Mouse (Mus musculus): ENCODE measurements around the gene Atp5h. TPM values are rescaled to one million over a fixed set of nuclear protein-coding genes. Genes with fewer than 3 reads are reported as not detected.

Gene Atp5h
- polyA plus RNA-seq, 1 experiment from 2014 or later = 688 TPM

DNA sequence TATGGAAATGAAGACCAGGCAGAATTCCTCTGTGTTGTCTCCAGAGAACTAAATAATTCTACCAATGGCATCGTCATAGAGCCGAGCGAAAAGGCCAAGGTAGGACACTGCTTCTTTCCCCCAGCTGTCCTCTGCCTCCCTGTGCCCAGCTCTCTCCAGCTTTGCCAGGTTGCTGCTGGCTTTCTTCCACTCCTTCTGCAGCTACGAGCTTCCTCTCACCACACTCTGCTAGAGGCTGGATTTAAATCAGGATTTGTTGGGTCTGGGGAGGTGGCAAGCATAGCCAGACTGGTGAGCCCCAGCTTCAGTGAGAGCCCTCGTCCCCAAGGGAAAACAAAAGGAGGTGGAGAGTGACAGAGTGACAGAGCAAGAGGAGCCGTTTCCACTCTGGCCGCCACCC lies 9.5 kb upstream of the Atp5h start:
- H3K9ac ChIP-seq (replicated peaks; ENCODE audit: low read depth, low read length) = no peak overlapping the region
- no peaks in the 10 kb centered on the region for H3K9me3 ChIP-seq (ENCODE audit: control insufficient read depth, low read length)
- H3K4me1 ChIP-seq (replicated peaks; ENCODE audit: control insufficient read depth, insufficient read depth, low read length) = peaks cover 9% of the 10 kb centered on the region
- no peaks in the 10 kb centered on the region for H3K27me3 ChIP-seq (replicated peaks; ENCODE audit: control insufficient read depth, insufficient read depth, low read length)
- no peak for ATAC-seq
- no peak overlapping the region for H3K4me2 ChIP-seq (ENCODE audit: low read length)
- WGBS = 83% methylated on average over 7 of the region's 7 CpGs
- H3K36me3 ChIP-seq (ENCODE audit: control insufficient read depth, insufficient read depth) = peaks cover 26% of the 10 kb centered on the region
- no peak overlapping the region for H3K4me3 ChIP-seq (replicated peaks; ENCODE audit: low read length)
- H3K27ac ChIP-seq (ENCODE audit: low read length) = no peak overlapping the region

- ATAC-seq = peak; percentile 87
- H3K9me3 ChIP-seq (ENCODE audit: control insufficient read depth, low read length) = no peaks in the 10 kb centered on the region
- peak overlapping the region; percentile 7 for H3K9ac ChIP-seq (replicated peaks; ENCODE audit: low read depth, low read length)
- no peaks in the 10 kb centered on the region for H3K27me3 ChIP-seq (replicated peaks; ENCODE audit: control insufficient read depth, insufficient read depth, low read length)
- H3K27ac ChIP-seq (ENCODE audit: low read length) = peak overlapping the region; percentile 31; the same call in 1 of the 2 replicates
- no peak overlapping the region for H3K4me3 ChIP-seq (replicated peaks; ENCODE audit: low read length)
- H3K4me1 ChIP-seq (replicated peaks; ENCODE audit: control insufficient read depth, insufficient read depth, low read length) = peaks cover 9% of the 10 kb centered on the region
- peak overlapping the region; percentile 31 for H3K4me2 ChIP-seq (ENCODE audit: low read length)
- WGBS = 27% methylated on average over 20 of the region's 20 CpGs
- H3K36me3 ChIP-seq (ENCODE audit: control insufficient read depth, insufficient read depth) = peaks cover 26% of the 10 kb centered on the region
Measured at GRCm38 (mm10) chr11:115427482-115428331, 7.9 kb upstream of the Atp5h start.

GRCm38 (mm10) chr11:115425671-115426070 lies 5.9 kb upstream of the Atp5h start:
- H3K36me3 ChIP-seq (ENCODE audit: control insufficient read depth, insufficient read depth) = peaks cover 16% of the 10 kb centered on the region
- H3K9me3 ChIP-seq (ENCODE audit: control insufficient read depth, low read length) = no peaks in the 10 kb centered on the region
- 93% methylated on average over 6 of the region's 6 CpGs for WGBS
- H3K4me1 ChIP-seq (replicated peaks; ENCODE audit: control insufficient read depth, insufficient read depth, low read length) = peaks cover 18% of the 10 kb centered on the region
- H3K27me3 ChIP-seq (replicated peaks; ENCODE audit: control insufficient read depth, insufficient read depth, low read length) = no peaks in the 10 kb centered on the region
- no peak overlapping the region for H3K4me2 ChIP-seq (ENCODE audit: low read length)
- H3K4me3 ChIP-seq (replicated peaks; ENCODE audit: low read length) = no peak overlapping the region
- H3K27ac ChIP-seq (ENCODE audit: low read length) = no peak overlapping the region
- no peak for ATAC-seq
- H3K9ac ChIP-seq (replicated peaks; ENCODE audit: low read depth, low read length) = no peak overlapping the region

GRCm38 (mm10) chr11:115424666-115425065 lies 4.9 kb upstream of the Atp5h start:
- ATAC-seq = no peak
- Histone ChIP-seq H3K36me3 (ENCODE audit: control insufficient read depth, insufficient read depth) (peaks cover 7% of the 10 kb centered on the region), H3K4me1 (replicated peaks; ENCODE audit: control insufficient read depth, insufficient read depth, low read length) (peaks cover 19% of the 10 kb centered on the region), H3K27me3 (replicated peaks; ENCODE audit: control insufficient read depth, insufficient read depth, low read length) (no peaks in the 10 kb centered on the region), H3K27ac (ENCODE audit: low read length) (no peak overlapping the region), H3K9ac (replicated peaks; ENCODE audit: low read depth, low read length) (no peak overlapping the region), H3K4me3 (replicated peaks; ENCODE audit: low read length) (no peak overlapping the region), H3K9me3 (ENCODE audit: control insufficient read depth, low read length) (no peaks in the 10 kb centered on the region), H3K4me2 (ENCODE audit: low read length) (no peak overlapping the region)
- 90% methylated on average over 7 of the region's 7 CpGs for WGBS

DNA sequence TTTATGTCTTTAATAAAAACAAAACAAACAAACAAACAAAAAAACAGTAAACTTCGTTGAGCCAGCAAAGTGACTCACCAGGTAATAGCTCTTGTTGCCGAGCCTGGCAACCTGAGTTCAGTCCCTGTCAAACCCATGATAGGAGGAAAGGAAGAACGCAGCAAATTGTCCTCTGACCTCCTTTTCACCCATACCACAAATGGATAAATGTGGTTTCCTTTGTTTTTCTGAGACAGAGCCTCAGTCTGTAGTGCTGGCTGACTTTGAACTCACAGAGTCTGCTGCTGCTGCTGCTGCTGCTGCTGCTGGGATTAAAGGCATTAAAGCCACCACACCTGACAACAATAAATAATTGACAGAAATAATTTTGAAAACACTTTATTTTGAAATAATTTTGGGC lies 3.3 kb upstream of the Atp5h start:
- no peak overlapping the region for H3K27ac ChIP-seq (ENCODE audit: low read length)
- H3K9ac ChIP-seq (replicated peaks; ENCODE audit: low read depth, low read length) = no peak overlapping the region
- H3K4me3 ChIP-seq (replicated peaks; ENCODE audit: low read length) = no peak overlapping the region
- no peaks in the 10 kb centered on the region for H3K27me3 ChIP-seq (replicated peaks; ENCODE audit: control insufficient read depth, insufficient read depth, low read length)
- WGBS = 79% methylated on average over 3 of the region's 3 CpGs
- H3K9me3 ChIP-seq (ENCODE audit: control insufficient read depth, low read length) = no peaks in the 10 kb centered on the region
- peaks cover 3% of the 10 kb centered on the region; the same call in 1 of the 2 replicates for H3K36me3 ChIP-seq (ENCODE audit: control insufficient read depth, insufficient read depth)
- H3K4me1 ChIP-seq (replicated peaks; ENCODE audit: control insufficient read depth, insufficient read depth, low read length) = peaks cover 26% of the 10 kb centered on the region
- H3K4me2 ChIP-seq (ENCODE audit: low read length) = no peak overlapping the region
- no peak for ATAC-seq

DNA sequence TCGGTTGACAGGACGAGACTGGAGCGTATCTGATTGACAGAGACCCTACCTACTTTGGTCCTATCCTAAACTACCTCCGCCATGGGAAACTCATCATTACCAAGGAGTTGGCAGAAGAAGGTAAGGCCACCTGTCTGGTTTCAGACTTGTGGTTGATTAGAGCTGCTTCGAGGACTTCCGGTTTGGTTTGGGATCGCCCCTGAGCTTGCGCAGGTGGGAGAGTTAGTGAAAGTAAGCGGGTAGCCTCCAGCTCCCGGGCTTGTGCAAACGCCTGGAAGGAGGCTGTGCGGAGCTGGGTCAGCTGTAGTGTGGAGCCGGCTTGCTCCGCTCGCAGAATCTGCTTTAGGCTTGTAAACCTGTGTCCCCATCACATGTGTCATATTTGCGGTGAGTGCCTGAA lies 2.2 kb upstream of the Atp5h start:
- Histone ChIP-seq H3K27me3 (replicated peaks; ENCODE audit: control insufficient read depth, insufficient read depth, low read length) (no peaks in the 10 kb centered on the region), H3K9ac (replicated peaks; ENCODE audit: low read depth, low read length) (no peak overlapping the region), H3K4me1 (replicated peaks; ENCODE audit: control insufficient read depth, insufficient read depth, low read length) (peaks cover 21% of the 10 kb centered on the region), H3K9me3 (ENCODE audit: control insufficient read depth, low read length) (no peaks in the 10 kb centered on the region), H3K4me2 (ENCODE audit: low read length) (no peak overlapping the region), H3K36me3 (ENCODE audit: control insufficient read depth, insufficient read depth) (peaks cover 3% of the 10 kb centered on the region; the same call in 1 of the 2 replicates), H3K4me3 (replicated peaks; ENCODE audit: low read length) (no peak overlapping the region), H3K27ac (ENCODE audit: low read length) (no peak overlapping the region)
- WGBS = 89% methylated on average over 16 of the region's 16 CpGs
- ATAC-seq = no peak

DNA sequence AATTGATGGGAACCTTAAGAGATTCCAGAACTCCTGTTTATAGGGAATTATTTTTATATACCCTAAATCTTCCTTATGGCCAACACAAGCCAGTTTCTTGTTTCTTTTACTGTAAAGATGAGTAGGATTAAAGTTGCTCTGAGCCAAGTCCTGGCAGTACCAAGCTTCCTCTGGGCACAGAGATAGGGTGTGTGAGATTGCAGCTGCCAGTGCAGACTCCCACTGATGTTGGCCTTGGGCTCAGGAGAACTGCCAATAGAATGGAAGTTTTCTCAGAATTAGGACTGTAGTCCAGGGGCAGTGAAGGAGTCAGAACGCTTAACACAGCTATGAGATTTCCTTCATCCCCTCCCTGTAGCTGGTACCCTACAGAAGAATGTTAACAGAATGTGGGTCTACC lies 1.6 kb upstream of the Atp5h start:
- WGBS = 57% methylated on average over 1 of the region's 1 CpGs
- no peak overlapping the region for H3K9ac ChIP-seq (replicated peaks; ENCODE audit: low read depth, low read length)
- H3K4me2 ChIP-seq (ENCODE audit: low read length) = peak overlapping the region; percentile 88
- H3K4me1 ChIP-seq (replicated peaks; ENCODE audit: control insufficient read depth, insufficient read depth, low read length) = peaks cover 21% of the 10 kb centered on the region
- H3K4me3 ChIP-seq (replicated peaks; ENCODE audit: low read length) = no peak overlapping the region; the same call in 1 of the 2 replicates
- no peaks in the 10 kb centered on the region for H3K27me3 ChIP-seq (replicated peaks; ENCODE audit: control insufficient read depth, insufficient read depth, low read length)
- no peaks in the 10 kb centered on the region for H3K9me3 ChIP-seq (ENCODE audit: control insufficient read depth, low read length)
- peaks cover 3% of the 10 kb centered on the region; the same call in 1 of the 2 replicates for H3K36me3 ChIP-seq (ENCODE audit: control insufficient read depth, insufficient read depth)
- no peak for ATAC-seq
- H3K27ac ChIP-seq (ENCODE audit: low read length) = no peak overlapping the region

DNA sequence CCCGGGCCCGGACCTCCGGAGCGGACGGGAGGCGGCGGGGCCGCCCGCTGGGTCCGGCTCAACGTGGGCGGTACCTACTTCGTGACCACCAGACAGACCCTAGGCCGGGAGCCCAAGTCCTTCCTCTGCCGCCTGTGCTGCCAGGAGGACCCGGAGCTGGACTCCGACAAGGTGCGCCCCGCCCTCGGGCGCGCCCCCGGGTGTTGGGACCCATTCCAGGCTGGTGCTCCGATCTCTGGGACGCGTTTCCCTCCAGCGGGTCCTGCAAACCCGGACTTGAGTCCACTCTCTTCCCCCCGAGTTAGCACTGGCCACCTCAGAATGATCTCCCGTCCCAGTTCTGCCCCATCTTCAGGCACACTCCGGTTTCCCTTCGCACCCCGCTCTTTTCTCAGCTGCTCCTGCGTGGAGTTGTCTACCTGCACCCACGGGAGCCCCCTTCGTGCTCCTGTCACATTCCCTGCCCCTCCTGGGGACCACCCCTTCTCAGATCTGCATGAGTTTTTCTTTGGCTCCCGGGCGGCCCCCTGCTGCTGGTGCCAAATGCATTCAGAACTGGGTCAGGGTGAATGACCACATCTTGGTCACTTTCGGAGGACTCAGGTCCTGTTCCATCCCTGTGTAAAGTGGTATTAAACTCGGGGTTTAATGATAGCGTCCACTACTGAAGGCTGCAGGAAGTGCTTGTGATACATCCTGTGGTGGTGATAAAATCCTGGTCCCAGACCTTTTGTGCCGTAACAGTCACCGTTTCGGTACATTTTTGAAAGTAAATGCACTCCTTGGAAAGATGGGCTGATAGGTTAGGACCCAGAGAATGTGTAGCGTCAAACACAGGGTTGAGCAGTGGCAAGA lies 801 bp upstream of the Atp5h start:
- Histone ChIP-seq H3K4me2 (ENCODE audit: low read length) (peak overlapping the region; percentile 88), H3K9ac (replicated peaks; ENCODE audit: low read depth, low read length) (peak overlapping the region; percentile 93), H3K27ac (ENCODE audit: low read length) (peak overlapping the region; percentile 81), H3K9me3 (ENCODE audit: control insufficient read depth, low read length) (no peaks in the 10 kb centered on the region), H3K27me3 (replicated peaks; ENCODE audit: control insufficient read depth, insufficient read depth, low read length) (no peaks in the 10 kb centered on the region), H3K36me3 (ENCODE audit: control insufficient read depth, insufficient read depth) (peaks cover 4% of the 10 kb centered on the region; the same call in 1 of the 2 replicates), H3K4me3 (replicated peaks; ENCODE audit: low read length) (peak overlapping the region; percentile 85), H3K4me1 (replicated peaks; ENCODE audit: control insufficient read depth, insufficient read depth, low read length) (peaks cover 21% of the 10 kb centered on the region)
- WGBS = 2% methylated on average over 45 of the region's 45 CpGs
- ATAC-seq = peak; percentile 43; the same call in 1 of the 2 replicates

DNA sequence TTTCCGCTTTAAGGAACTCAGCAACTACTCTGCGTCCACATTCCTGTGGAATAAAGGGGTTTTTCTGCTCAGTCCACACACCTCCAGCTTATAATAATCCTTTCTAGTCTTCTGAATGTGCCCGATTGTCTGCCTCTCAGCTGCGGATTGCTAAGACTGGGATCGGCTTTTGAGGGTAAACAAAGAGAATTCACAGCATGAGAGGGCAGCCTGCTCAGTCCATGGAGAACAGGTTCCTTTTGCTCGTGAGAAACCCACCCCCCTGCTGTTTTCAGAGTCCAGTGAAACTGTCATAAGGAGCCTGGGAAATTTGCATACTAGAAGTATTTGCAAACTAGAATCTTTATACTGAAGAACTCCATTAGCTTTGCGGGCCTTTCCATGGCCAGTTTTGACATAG lies 10.2 kb downstream of the Atp5h start:
- WGBS = 8% methylated on average over 7 of the region's 7 CpGs
- Histone ChIP-seq H3K27me3 (replicated peaks; ENCODE audit: control insufficient read depth, insufficient read depth, low read length) (no peaks in the 10 kb centered on the region), H3K4me2 (ENCODE audit: low read length) (no peak overlapping the region), H3K4me3 (replicated peaks; ENCODE audit: low read length) (no peak overlapping the region), H3K9ac (replicated peaks; ENCODE audit: low read depth, low read length) (no peak overlapping the region; the same call in 1 of the 2 replicates), H3K27ac (ENCODE audit: low read length) (peak overlapping the region; percentile 34; the same call in 1 of the 2 replicates), H3K36me3 (ENCODE audit: control insufficient read depth, insufficient read depth) (no peaks in the 10 kb centered on the region), H3K9me3 (ENCODE audit: control insufficient read depth, low read length) (no peaks in the 10 kb centered on the region), H3K4me1 (replicated peaks; ENCODE audit: control insufficient read depth, insufficient read depth, low read length) (peaks cover 29% of the 10 kb centered on the region)
- no peak for ATAC-seq
